Mouse (Mus musculus) kidney, adult 2 months (tissue): ENCODE data around the gene Eif6. TPM values are rescaled to one million over a fixed set of nuclear protein-coding genes. Genes with fewer than 3 reads are reported as not detected.

Source experiments
- DNase-seq: peaks from one replicate; pipeline ENCODE4 v3.0.0; 2021
- H3K27ac ChIP-seq: fragments of 200-500 bp; 2 replicates; pipeline ENCODE4 v1.5.1; 2012; ENCODE audit warnings: low read depth, low read length, control low read depth, inconsistent platforms; ENCODE audit not compliant: insufficient read depth
- H3K27me3 ChIP-seq: fragments of 200-500 bp; replicated peaks from 2 replicates; pipeline ENCODE4 v1.6.1; 2012; ENCODE audit warnings: mild to moderate bottlenecking, moderate library complexity, low read length, inconsistent platforms; ENCODE audit not compliant: control insufficient read depth, insufficient read depth
- H3K36me3 ChIP-seq: fragments of 200-500 bp; 2 replicates; pipeline ENCODE4 v1.6.1; 2012; ENCODE audit warnings: mild to moderate bottlenecking, moderate library complexity, low read length, inconsistent platforms; ENCODE audit not compliant: control insufficient read depth, insufficient read depth
- H3K4me1 ChIP-seq: fragments of 200-500 bp; 2 replicates; pipeline ENCODE4 v1.6.1; 2011; ENCODE audit warnings: low read length; ENCODE audit not compliant: control insufficient read depth, insufficient read depth
- H3K4me3 ChIP-seq: fragments of 200-500 bp; 2 replicates; pipeline ENCODE4 v1.5.1; 2011; ENCODE audit warnings: mild to moderate bottlenecking, low read depth, low read length, control low read depth; ENCODE audit not compliant: insufficient read depth
- CTCF ChIP-seq: fragments of 200-500 bp; conservative IDR thresholded peaks from 2 replicates; pipeline ENCODE4 v1.5.1; 2011; ENCODE audit warnings: low read depth, mild to moderate bottlenecking, control low read depth, low read length, moderate library complexity, mixed read lengths; ENCODE audit not compliant: insufficient read depth, insufficient read length
- POLR2A ChIP-seq: fragments of 200-500 bp; IDR thresholded peaks from one replicate; pipeline ENCODE4 v1.6.1; 2011; ENCODE audit warnings: low read depth, low read length, control low read depth
- WGBS: fragments of 180-500 bp; shearing (Covaris S2); methylation state at CpG from one replicate; pipeline ENCODE4 v1.1.7; 2018; 5-methylcytosine and 5-hydroxymethylcytosine counted together
- polyA plus RNA-seq: library from polyadenylated mRNA; depleted of rRNA; stranded (reverse); fragments of >200 nt; gene quantifications from 2 replicates; pipeline ENCODE4 v1.2.3, GENCODE M21; 2012

Gene Eif6
- polyA plus RNA-seq, 1 experiment, result 108 TPM

- DNase-seq, result no peak
- no peaks in the 10 kb centered on the region for H3K27me3 ChIP-seq
- no peak overlapping the region for H3K27ac ChIP-seq
- no peak overlapping the region for H3K4me3 ChIP-seq
- H3K4me1 ChIP-seq, result peaks cover 21% of the 10 kb centered on the region
- WGBS, result 74% methylated on average over 10 of the region's 10 CpGs
- H3K36me3 ChIP-seq, result 0 out of 2 replicates have a peak, but pooled peaks cover 2% of the 10 kb centered on the region
- TF ChIP-seq CTCF (no peak), POLR2A (no peak)
Observed at GRCm38 (mm10) chr2:155817301-155818245, 9.2 kb downstream of the Eif6 start.

DNA sequence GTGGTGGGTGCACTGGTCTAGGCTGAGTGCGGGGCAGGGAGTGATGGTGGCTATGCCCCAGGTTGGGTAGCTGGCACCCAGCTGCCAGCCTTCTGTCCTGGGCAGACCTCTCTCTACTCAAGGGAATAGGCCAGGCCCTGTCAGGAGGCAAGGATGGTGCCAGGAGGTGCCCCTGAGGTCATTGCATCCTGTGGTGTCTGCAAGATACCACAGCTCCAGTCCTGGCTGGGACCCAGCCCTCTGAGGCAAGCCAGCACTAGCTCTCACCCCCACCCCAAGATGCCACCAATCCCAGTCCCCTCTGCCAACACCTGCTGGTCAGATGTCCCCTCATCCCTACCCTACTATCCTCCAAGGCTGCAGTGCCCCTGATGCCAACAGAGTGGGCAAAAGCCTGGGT lies 10.5 kb downstream of the Eif6 start:
- no peak overlapping the region for H3K27ac ChIP-seq
- WGBS, result 100% methylated on average over 1 of the region's 1 CpGs
- H3K4me1 ChIP-seq, result peaks cover 21% of the 10 kb centered on the region
- no peak overlapping the region for H3K4me3 ChIP-seq
- H3K27me3 ChIP-seq, result no peaks in the 10 kb centered on the region
- DNase-seq, result no peak
- TF ChIP-seq POLR2A (no peak), CTCF (no peak)
- H3K36me3 ChIP-seq, result no peaks in the 10 kb centered on the region

- TF ChIP-seq POLR2A (no peak), CTCF (no peak)
- WGBS, result 27% methylated on average over 5 of the region's 5 CpGs
Observed at GRCm38 (mm10) chr2:155814829-155815228, 11.9 kb downstream of the Eif6 start.

GRCm38 (mm10) chr2:155812637-155813036 lies 14.1 kb downstream of the Eif6 start:
- no peaks in the 10 kb centered on the region for H3K36me3 ChIP-seq
- H3K27ac ChIP-seq, result no peak overlapping the region
- H3K27me3 ChIP-seq, result no peaks in the 10 kb centered on the region
- no peaks in the 10 kb centered on the region for H3K4me1 ChIP-seq
- WGBS, result 82% methylated on average over 4 of the region's 4 CpGs
- no peak for TF ChIP-seq CTCF
- TF ChIP-seq POLR2A, result no peak
- no peak for DNase-seq
- H3K4me3 ChIP-seq, result no peak overlapping the region

More at GRCm38 (mm10) chr2:155814829-155815228, 11.9 kb downstream of the Eif6 start:
- no peak overlapping the region for H3K27ac ChIP-seq
- H3K27me3 ChIP-seq, result no peaks in the 10 kb centered on the region
- H3K36me3 ChIP-seq, result no peaks in the 10 kb centered on the region
- H3K4me3 ChIP-seq, result no peak overlapping the region
- DNase-seq, result no peak
- peaks cover 10% of the 10 kb centered on the region for H3K4me1 ChIP-seq

GRCm38 (mm10) chr2:155811821-155812396 lies 14.8 kb downstream of the Eif6 start:
- peak; percentile 73 for DNase-seq
- TF ChIP-seq CTCF (peak; percentile 96), POLR2A (no peak)
- H3K36me3 ChIP-seq, result no peaks in the 10 kb centered on the region
- H3K4me1 ChIP-seq, result no peaks in the 10 kb centered on the region
- no peak overlapping the region for H3K27ac ChIP-seq
- H3K27me3 ChIP-seq, result no peaks in the 10 kb centered on the region
- WGBS, result 40% methylated on average over 16 of the region's 16 CpGs
- no peak overlapping the region for H3K4me3 ChIP-seq

- DNase-seq, result no peak
- Histone ChIP-seq H3K4me1 (peaks cover 4% of the 10 kb centered on the region; the same call in 1 of the 2 replicates), H3K27me3 (no peaks in the 10 kb centered on the region), H3K4me3 (no peak overlapping the region), H3K27ac (no peak overlapping the region), H3K36me3 (no peaks in the 10 kb centered on the region)
- TF ChIP-seq POLR2A, result no peak
- no peak for TF ChIP-seq CTCF
- WGBS, result 78% methylated on average over 4 of the region's 4 CpGs
Observed at GRCm38 (mm10) chr2:155809620-155810019, 17.1 kb downstream of the Eif6 start.

DNA sequence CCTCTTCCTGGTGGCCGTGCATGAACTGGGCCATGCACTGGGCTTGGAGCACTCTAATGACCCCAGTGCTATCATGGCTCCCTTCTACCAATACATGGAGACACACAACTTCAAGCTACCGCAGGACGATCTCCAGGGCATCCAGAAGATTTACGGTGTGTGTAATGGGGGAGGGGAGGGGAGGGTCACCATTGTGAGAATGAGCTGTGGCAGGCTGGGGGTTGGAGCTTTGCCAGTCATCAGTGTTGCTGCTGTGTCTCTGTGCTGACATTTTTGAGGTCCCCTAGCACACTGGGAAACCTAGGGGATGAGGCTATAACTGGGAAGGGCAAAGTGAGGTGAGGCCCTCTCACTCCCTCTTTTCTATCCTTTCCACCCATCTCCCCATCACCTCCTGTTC lies 19.3 kb downstream of the Eif6 start:
- Histone ChIP-seq H3K36me3 (no peaks in the 10 kb centered on the region), H3K27ac (no peak overlapping the region), H3K4me1 (peaks cover 4% of the 10 kb centered on the region; the same call in 1 of the 2 replicates), H3K4me3 (no peak overlapping the region), H3K27me3 (no peaks in the 10 kb centered on the region)
- TF ChIP-seq POLR2A (no peak), CTCF (no peak)
- DNase-seq, result no peak
- 48% methylated on average over 4 of the region's 4 CpGs for WGBS
